Mouse (Mus musculus) embryonic facial prominence, embryonic 11.5 days (tissue): ENCODE data around the gene Slc22a23. TPM values are rescaled to one million over a fixed set of nuclear protein-coding genes. Genes with fewer than 3 reads are reported as not detected.

Experiments
- ATAC-seq: fragments of 200-750 bp; cut with Nextera tagmentation; replicated peaks from 2 replicates; pipeline ENCODE4 v1.8.0; 2017; ENCODE audit warnings: low read depth; ENCODE audit not compliant: insufficient number of reproducible peaks, low FRiP score, low TSS enrichment
- DNase-seq: peaks from one replicate; pipeline ENCODE4 v3.0.0-alpha.2; 2015; ENCODE audit warnings: low spot score
- H3K27ac ChIP-seq: fragments of 300-500 bp; sonication (generic); replicated peaks from 2 replicates; pipeline ENCODE4 v1.5.1; 2014; ENCODE audit warnings: mild to moderate bottlenecking, low read depth, low read length, control low read depth
- H3K27me3 ChIP-seq: fragments of 300-500 bp; sonication (generic); 2 replicates; pipeline ENCODE4 v1.6.1; 2014; ENCODE audit warnings: mild to moderate bottlenecking, low read length, moderate library complexity, mixed read lengths; ENCODE audit not compliant: control insufficient read depth, insufficient read depth
- H3K36me3 ChIP-seq: fragments of 300-500 bp; sonication (generic); replicated peaks from 2 replicates; pipeline ENCODE4 v1.6.1; 2014; ENCODE audit warnings: low read depth, mild to moderate bottlenecking, low read length, moderate library complexity, mixed read lengths; ENCODE audit not compliant: control insufficient read depth, insufficient read depth
- H3K4me1 ChIP-seq: fragments of 300-500 bp; sonication (generic); 2 replicates; pipeline ENCODE4 v1.6.1; 2014; ENCODE audit warnings: low read length, mixed read lengths; ENCODE audit not compliant: control insufficient read depth, insufficient read depth
- H3K4me2 ChIP-seq: fragments of 300-500 bp; sonication (generic); 2 replicates; pipeline ENCODE4 v1.6.1; 2014; ENCODE audit warnings: low read depth, mild to moderate bottlenecking, control low read depth, low read length, moderate library complexity
- H3K4me3 ChIP-seq: fragments of 300-500 bp; sonication (generic); 2 replicates; pipeline ENCODE4 v1.5.1; 2014; ENCODE audit warnings: low read depth, low read length, control low read depth
- H3K9ac ChIP-seq: fragments of 300-500 bp; sonication (generic); replicated peaks from 2 replicates; pipeline ENCODE4 v1.6.1; 2014; ENCODE audit warnings: mild to moderate bottlenecking, control low read depth, low read length
- H3K9me3 ChIP-seq: fragments of 300-500 bp; sonication (generic); replicated peaks from 2 replicates; pipeline ENCODE4 v1.6.1; 2016; ENCODE audit warnings: mild to moderate bottlenecking, low read length, inconsistent platforms, mixed read lengths; ENCODE audit not compliant: control insufficient read depth
- WGBS: fragments of 180-500 bp; shearing (Covaris S2); extraction: QIAGEN DNeasy Blood & Tissue Kit; methylation state at CpG from one replicate; pipeline ENCODE4 v1.1.7; 2014; 5-methylcytosine and 5-hydroxymethylcytosine counted together
- polyA plus RNA-seq: library from polyadenylated mRNA; unstranded; fragments of >200 nt; fragmentation: Nextera tagmentation; extraction: Ambion mirVana; gene quantifications from 2 replicates; pipeline ENCODE4 v1.2.1, GENCODE M21; 2014

Gene Slc22a23
- polyA plus RNA-seq, 1 experiment from 2014 or later, result 4.9 TPM

DNA sequence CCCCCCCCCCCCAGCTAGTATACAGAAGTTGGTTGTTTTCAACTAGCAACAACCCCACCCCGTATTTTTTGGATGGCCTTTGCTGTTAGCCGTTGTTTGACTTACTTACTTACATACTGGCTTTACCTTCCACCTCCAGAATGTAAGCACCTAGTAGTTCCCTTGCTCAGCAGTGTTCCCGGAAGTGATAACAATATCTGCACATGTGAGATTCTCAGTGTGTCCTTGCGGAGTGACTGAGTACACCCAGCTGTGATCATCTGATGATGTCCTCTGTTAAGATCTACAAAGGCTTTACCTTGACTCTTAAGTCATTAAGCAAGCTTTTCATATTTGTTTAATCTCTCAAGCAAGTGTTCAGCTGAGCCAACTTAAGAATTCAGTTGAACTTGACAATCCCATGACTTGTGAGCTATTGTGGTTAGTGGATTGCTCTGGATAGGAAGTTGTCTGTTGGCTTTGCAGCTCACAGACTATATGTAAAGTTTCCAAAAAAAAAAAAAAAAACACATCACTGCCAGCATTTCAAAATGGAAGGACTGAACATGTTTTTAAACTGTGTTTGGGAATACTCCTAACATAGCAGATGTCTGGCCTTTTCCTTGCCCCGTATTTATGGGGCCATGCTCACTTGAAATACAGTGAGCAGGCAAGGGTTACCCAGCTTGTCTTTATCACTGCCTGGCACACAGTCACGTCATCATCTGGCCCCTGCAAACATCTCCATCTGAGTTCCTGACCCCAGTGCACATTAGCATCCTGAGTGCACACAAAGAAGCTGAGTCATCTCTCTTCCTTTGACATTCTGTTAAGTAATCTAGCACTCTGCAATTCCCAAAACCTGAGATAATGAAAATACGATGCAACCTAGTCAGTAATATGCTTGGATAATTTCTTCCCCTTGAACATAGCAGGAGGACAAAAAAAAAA lies 3.2 kb upstream of the Slc22a23 start:
- peaks cover 4% of the 10 kb centered on the region; the same call in 1 of the 2 replicates for H3K27me3 ChIP-seq
- ATAC-seq (no peak), DNase-seq (no peak)
- H3K4me1 ChIP-seq, result no peaks in the 10 kb centered on the region
- no peaks in the 10 kb centered on the region for H3K36me3 ChIP-seq
- 62% methylated on average over 7 of the region's 7 CpGs for WGBS
- no peak overlapping the region for H3K4me3 ChIP-seq
- H3K9me3 ChIP-seq, result no peaks in the 10 kb centered on the region
- no peak overlapping the region for H3K4me2 ChIP-seq
- no peak overlapping the region for H3K9ac ChIP-seq
- no peak overlapping the region for H3K27ac ChIP-seq

DNA sequence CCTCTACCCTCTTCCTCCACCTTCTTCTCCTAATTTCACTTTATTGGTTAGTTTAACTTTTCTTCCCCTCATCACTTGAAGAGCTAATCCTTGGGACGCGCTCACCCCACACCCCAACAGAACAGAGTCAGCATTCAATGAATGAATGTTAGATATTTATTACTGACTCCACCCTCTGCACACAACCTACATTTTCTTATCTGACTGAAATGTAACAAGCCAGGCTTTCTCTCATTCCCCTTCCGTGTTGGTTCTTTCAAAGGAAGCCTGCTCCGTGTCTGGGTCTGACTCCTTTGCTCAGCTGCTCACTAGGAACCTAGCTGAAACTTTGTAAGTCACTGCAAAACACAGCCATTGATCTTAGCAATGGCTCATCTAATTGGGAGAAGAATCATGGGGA lies 1.8 kb upstream of the Slc22a23 start:
- Histone ChIP-seq H3K4me2 (no peak overlapping the region), H3K4me3 (no peak overlapping the region), H3K27me3 (peaks cover 4% of the 10 kb centered on the region; the same call in 1 of the 2 replicates), H3K9ac (no peak overlapping the region), H3K4me1 (no peaks in the 10 kb centered on the region), H3K27ac (no peak overlapping the region), H3K9me3 (no peaks in the 10 kb centered on the region), H3K36me3 (no peaks in the 10 kb centered on the region)
- DNase-seq, result no peak
- no peak for ATAC-seq
- WGBS, result 60% methylated on average over 4 of the region's 4 CpGs

DNA sequence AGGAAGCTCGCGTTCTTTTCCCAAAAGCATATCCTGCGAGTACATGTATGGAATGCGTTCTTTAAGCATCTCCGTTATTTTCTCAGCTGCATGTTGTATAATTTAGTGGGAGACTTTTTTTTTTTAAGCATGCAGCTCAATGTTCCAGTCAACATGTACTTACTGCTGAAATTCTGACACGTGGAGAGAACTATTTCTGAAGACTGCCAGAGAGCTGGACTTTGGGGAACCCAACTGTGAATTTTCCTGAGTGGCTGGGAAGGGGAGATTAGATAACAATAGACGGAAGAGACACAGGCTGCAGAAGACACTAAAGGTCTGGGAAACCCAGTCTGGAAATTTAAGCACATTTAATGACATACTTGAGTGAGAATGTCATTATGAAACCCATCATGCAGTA lies 1.3 kb upstream of the Slc22a23 start:
- Histone ChIP-seq H3K9me3 (no peaks in the 10 kb centered on the region), H3K27ac (no peak overlapping the region), H3K9ac (no peak overlapping the region), H3K4me3 (no peak overlapping the region), H3K27me3 (peaks cover 4% of the 10 kb centered on the region; the same call in 1 of the 2 replicates), H3K4me1 (no peaks in the 10 kb centered on the region), H3K4me2 (no peak overlapping the region), H3K36me3 (no peaks in the 10 kb centered on the region)
- no peak for ATAC-seq
- 46% methylated on average over 7 of the region's 7 CpGs for WGBS
- DNase-seq, result no peak

DNA sequence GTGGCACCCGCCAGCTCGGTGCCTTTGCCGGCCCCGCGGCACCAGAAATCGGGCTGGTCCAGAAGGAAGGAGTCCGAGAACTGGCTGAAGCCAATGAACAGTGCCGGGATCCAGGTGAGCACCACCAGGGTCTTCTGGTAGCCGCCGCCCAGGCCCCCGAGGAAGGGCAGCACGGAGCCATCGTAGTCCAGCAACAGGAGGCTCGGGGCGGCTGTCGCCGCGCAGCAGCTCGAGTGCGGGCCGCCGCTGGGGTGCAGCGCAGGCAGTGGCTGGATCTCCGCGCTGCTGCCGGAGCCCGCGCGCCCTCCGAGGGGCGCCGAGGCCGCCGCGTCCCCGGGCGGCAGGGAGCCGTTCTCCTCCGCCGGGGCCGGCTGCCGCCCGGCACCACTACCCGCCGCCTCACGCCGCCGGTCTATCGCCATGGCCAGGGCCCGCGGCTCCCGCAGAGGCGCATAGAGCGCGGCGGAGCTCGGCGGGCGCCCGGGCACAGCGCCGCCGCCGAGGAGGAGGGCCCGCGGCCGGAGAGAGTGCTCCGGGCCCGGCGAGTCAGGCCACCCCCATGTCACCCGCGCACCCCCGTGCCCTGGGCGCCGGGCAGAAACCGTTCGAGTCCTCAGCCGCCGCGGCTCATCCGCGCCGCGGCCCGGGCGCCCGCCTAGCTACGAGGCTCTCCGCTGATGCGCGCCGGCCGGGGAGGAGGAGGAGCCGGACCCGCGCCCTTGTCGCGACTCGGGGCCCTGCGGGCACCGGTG lies 430 bp downstream of the Slc22a23 start:
- peak overlapping the region; percentile 76 for H3K9ac ChIP-seq
- peak overlapping the region; percentile 96 for H3K4me2 ChIP-seq
- H3K4me1 ChIP-seq, result no peaks in the 10 kb centered on the region
- DNase-seq (peak; percentile 52), ATAC-seq (peak; percentile 50)
- no peak overlapping the region for H3K27ac ChIP-seq
- H3K36me3 ChIP-seq, result no peaks in the 10 kb centered on the region
- under 1% methylated on average over 83 of the region's 101 CpGs for WGBS
- no peaks in the 10 kb centered on the region for H3K9me3 ChIP-seq
- H3K4me3 ChIP-seq, result peak overlapping the region; percentile 78
- peaks cover 4% of the 10 kb centered on the region; the same call in 1 of the 2 replicates for H3K27me3 ChIP-seq

DNA sequence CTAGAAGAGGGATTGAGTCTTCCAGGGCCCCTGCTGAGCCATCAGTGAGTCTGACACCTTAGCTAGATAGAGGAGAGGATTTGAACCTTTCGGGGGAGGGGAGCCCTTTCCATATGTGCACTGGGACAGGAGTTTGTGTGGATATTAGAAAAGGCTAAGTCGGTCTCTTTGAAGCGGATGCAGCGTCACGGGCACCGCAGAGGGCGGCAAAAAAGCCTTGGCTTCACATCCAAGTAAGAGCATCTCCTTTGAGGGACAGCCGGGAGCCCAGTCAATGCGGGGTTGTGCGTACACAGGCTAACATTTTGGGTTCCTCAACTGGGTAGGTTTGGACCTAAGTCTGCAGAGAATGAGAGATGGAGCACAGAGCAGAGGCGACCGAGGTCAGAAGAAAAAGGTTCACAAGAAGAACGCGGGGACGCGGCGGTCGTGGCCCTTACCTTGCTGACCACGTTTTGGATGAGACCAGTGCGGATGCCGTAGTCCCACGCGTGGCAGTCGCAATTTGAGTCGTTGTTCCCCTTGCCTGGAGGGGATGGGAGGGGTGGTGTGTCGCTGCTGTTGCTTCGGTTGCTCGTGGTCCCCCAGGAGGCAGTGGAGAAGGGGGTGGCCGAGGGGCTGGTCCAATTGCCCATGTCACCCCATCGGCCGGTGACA lies 1.1 kb downstream of the Slc22a23 start:
- Histone ChIP-seq H3K36me3 (no peaks in the 10 kb centered on the region), H3K27ac (no peak overlapping the region), H3K9me3 (no peaks in the 10 kb centered on the region), H3K4me1 (no peaks in the 10 kb centered on the region), H3K4me2 (peak overlapping the region; percentile 96), H3K9ac (peak overlapping the region; percentile 76), H3K4me3 (peak overlapping the region; percentile 78), H3K27me3 (peaks cover 4% of the 10 kb centered on the region; the same call in 1 of the 2 replicates)
- DNase-seq (peak; percentile 32), ATAC-seq (0 out of 2 replicates have a peak, but pooled peaks have one; percentile 16)
- WGBS, result 1% methylated on average over 31 of the region's 31 CpGs

DNA sequence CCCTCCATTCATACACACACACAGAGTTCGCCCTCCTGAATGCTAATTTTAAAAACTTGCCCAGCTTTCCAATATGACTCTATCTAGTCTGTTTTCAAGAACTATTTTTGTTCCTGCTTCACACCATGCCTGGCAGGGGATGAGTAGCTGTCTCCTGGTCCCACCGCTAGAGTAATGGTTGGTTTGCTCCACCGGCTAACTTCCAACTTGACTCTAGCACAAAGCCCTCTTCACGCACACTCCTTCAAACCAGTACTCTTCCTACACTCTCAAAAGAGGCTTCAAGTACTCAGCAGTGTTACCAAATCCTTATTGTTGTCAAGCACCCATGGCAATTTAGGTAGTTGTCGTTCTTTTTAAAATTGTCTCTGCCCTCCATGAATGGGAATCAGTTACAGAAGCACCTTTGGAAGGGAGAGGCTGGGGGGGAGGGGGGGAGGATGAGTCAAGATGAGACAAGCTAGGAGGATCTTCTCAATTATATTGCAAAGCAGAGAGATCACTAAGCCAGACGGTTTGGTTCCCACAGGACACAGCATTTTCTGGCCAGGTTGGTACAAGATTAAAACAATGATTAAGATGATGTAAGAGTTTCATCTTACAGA lies 2.6 kb downstream of the Slc22a23 start:
- H3K4me1 ChIP-seq, result no peaks in the 10 kb centered on the region
- no peak overlapping the region for H3K9ac ChIP-seq
- DNase-seq, result no peak
- no peaks in the 10 kb centered on the region for H3K9me3 ChIP-seq
- H3K4me3 ChIP-seq, result no peak overlapping the region
- no peaks in the 10 kb centered on the region for H3K36me3 ChIP-seq
- no peak overlapping the region for H3K27ac ChIP-seq
- ATAC-seq, result no peak
- peaks cover 4% of the 10 kb centered on the region; the same call in 1 of the 2 replicates for H3K27me3 ChIP-seq
- no peak overlapping the region for H3K4me2 ChIP-seq
- 70% methylated on average over 6 of the region's 6 CpGs for WGBS

DNA sequence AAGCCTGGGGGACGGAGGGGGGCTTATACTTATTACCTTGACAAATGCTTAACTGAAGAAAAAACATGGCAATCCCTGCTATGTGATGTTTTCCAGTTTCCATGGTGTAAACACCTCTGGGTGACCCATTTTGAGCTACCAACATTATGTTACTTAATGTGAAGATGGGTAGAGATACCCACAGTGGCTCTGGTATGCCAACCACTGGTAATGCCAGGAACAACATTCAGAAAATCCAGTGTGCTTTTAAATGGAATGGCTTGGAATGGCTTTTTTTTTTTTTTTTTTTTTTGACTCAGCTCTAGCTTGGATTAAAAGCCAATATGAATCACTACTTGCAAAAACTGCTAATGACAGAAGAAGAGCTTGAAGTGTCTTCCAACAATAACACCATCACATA lies 8.1 kb downstream of the Slc22a23 start:
- no peaks in the 10 kb centered on the region for H3K9me3 ChIP-seq
- no peak overlapping the region for H3K4me2 ChIP-seq
- no peaks in the 10 kb centered on the region for H3K4me1 ChIP-seq
- no peak overlapping the region for H3K27ac ChIP-seq
- no peak overlapping the region for H3K4me3 ChIP-seq
- no peak overlapping the region for H3K9ac ChIP-seq
- WGBS, result 94% methylated on average over 1 of the region's 1 CpGs
- no peaks in the 10 kb centered on the region for H3K36me3 ChIP-seq
- DNase-seq (no peak), ATAC-seq (no peak)
- no peaks in the 10 kb centered on the region for H3K27me3 ChIP-seq
